Mouse (Mus musculus) ES-Bruce4 (cell line): ENCODE measurements at regions not wholly inside any gene's neighbourhood (a gene's known extent, or its start where the extent isn't known, plus 50 kb on each side); places are given as distances from the start of the nearest gene placed in this dataset.

ENCODE experiments used
- H3K27ac ChIP-seq: 2 replicates; pipeline ENCODE4 v1.5.1; 2012; ENCODE audit warnings: low read length, inconsistent platforms; ENCODE audit not compliant: insufficient read depth
- H3K27me3 ChIP-seq: 2 replicates; pipeline ENCODE4 v1.6.1; 2012; ENCODE audit warnings: mild to moderate bottlenecking, low read length, inconsistent platforms; ENCODE audit not compliant: control insufficient read depth, poor library complexity, insufficient read depth, severe bottlenecking
- H3K36me3 ChIP-seq: 2 replicates; pipeline ENCODE4 v1.6.1; 2012; ENCODE audit warnings: inconsistent platforms, mild to moderate bottlenecking, low read length, moderate library complexity; ENCODE audit not compliant: control insufficient read depth, poor library complexity, insufficient read depth, severe bottlenecking
- H3K4me1 ChIP-seq: one replicate; pipeline ENCODE4 v1.8.1; 2011; ENCODE audit warnings: low read length; ENCODE audit not compliant: control insufficient read depth, insufficient read depth
- H3K4me3 ChIP-seq: 2 replicates; pipeline ENCODE4 v1.5.1; 2011; ENCODE audit warnings: low read depth, mild to moderate bottlenecking, low read length
- H3K9ac ChIP-seq: 2 replicates; pipeline ENCODE4 v1.6.1; 2012; ENCODE audit warnings: low read depth, mild to moderate bottlenecking, inconsistent platforms; ENCODE audit not compliant: poor library complexity, severe bottlenecking
- H3K9me3 ChIP-seq: replicated peaks from 2 replicates; pipeline ENCODE4 v1.6.1; 2012; ENCODE audit warnings: mild to moderate bottlenecking, low read length, inconsistent platforms; ENCODE audit not compliant: control insufficient read depth, poor library complexity, insufficient read depth, severe bottlenecking
- CTCF ChIP-seq: IDR thresholded peaks from one replicate; pipeline ENCODE4 v1.8.1; 2011; ENCODE audit warnings: low read depth, low read length
- EP300 ChIP-seq: IDR thresholded peaks from 2 replicates; pipeline ENCODE4 v1.6.1; 2011; ENCODE audit warnings: low read depth, low read length; ENCODE audit not compliant: insufficient read depth
- POLR2A ChIP-seq: IDR thresholded peaks from one replicate; pipeline ENCODE4 v1.8.1; 2011; ENCODE audit warnings: low read length; ENCODE audit not compliant: insufficient read depth

DNA sequence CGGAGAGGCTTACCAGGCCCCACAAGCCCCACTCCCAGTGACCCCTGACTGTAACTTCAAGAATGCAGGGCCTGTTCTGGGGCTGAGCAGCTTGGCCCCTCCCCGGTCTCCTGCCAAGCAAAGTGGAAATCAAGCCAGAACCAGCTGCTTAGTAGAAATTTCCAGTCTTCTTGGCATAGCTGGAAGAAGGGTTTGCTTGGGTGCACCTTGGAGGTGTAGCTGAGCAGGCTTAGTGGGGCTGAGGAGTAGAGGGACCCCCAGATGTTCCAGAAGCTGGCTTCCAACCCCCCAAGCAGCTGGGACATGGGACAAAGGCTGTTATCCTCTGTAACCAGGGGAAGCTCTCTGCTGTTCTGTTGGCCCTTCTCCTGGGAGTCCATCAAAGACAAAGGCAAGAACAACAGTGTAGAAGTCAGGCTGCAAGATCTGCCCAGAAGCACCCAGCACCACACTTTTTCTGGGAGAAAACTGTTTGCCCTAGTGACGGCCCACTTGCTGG, 94.0 kb downstream of the 1700001O22Rik start:
- no peak overlapping the region for H3K27ac ChIP-seq
- H3K4me3 ChIP-seq, result no peak overlapping the region
- no peak for TF ChIP-seq EP300
- TF ChIP-seq POLR2A, result no peak
- no peak for TF ChIP-seq CTCF
- H3K9ac ChIP-seq, result no peak overlapping the region
- peaks cover 10% of the 10 kb centered on the region for H3K4me1 ChIP-seq
- no peaks in the 10 kb centered on the region for H3K9me3 ChIP-seq
- no peaks in the 10 kb centered on the region for H3K27me3 ChIP-seq
- H3K36me3 ChIP-seq, result no peaks in the 10 kb centered on the region

DNA sequence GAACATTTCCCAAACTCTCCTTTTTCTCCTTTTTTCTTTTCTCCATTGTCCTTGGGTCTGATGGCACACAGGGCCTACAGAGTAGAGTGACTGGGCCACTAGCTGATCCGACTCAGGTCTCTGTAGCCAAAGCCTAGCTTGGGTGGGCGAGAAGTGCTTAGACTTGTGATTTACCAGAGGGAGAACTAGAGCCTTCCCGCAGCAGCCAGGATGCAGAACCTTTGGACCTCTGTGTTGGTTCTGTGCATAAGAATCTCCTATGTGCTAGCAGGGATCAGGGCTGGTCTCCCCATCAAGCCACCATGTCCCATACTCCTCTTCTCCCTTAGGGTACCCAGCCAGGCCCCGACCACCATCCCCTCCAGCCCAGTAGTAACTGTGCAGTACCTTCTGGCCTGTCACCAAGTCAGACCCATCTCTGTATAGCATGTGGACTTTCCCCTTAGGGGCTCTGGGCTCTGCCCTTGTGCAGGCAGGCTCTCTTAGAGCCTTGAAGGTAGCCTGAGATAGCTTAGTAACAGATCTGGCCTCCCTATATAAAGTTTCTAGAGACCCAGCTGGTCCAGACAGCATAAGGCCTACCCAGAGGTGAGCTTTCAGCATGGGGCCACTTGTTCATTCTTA, 94.6 kb downstream of the 1700001O22Rik start:
- peaks cover 10% of the 10 kb centered on the region for H3K4me1 ChIP-seq
- TF ChIP-seq CTCF, result no peak
- TF ChIP-seq EP300, result no peak
- no peak for TF ChIP-seq POLR2A
- H3K27me3 ChIP-seq, result no peaks in the 10 kb centered on the region
- H3K27ac ChIP-seq, result peak overlapping the region; percentile 84
- H3K4me3 ChIP-seq, result no peak overlapping the region
- H3K9me3 ChIP-seq, result no peaks in the 10 kb centered on the region
- H3K9ac ChIP-seq, result peak overlapping the region; percentile 71
- no peaks in the 10 kb centered on the region for H3K36me3 ChIP-seq

DNA sequence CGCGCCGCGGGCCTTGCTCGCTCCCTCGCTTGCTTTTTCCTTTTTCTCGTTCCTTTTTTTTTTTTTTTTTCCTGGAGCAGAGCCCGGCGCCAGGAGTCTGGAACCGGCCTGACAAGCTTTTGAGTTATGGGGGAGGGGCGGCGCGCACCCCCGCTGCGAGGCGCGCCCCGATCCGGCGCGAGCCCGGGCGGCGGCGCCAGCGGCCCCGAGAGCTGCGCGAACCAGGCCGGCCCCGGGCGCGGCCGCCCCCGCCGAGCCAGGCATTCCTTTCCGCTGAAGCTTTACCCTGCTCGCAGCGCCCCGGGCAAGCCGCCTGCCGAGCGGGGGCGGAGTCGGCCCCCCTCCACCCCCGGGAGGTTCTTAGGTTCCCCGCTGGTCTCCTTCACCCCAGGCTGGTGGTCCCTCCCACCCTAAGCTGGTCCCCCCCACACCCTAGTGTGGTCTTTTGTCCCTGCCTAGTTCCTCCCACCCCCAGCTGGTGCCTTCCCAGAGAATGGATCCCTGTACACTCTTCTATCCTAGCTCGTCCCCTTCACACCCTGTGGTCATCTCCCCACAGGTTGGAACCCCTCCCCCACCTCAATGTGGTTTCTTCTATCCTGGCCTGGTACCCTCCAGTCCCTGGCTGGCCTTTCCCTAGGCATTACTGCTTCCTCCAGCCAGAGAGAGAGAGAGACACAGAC, 95.3 kb downstream of the 1700001O22Rik start:
- H3K9ac ChIP-seq, result peak overlapping the region; percentile 71
- TF ChIP-seq EP300, result peak; percentile 82
- TF ChIP-seq CTCF, result no peak
- H3K27me3 ChIP-seq, result no peaks in the 10 kb centered on the region
- peaks cover 10% of the 10 kb centered on the region for H3K4me1 ChIP-seq
- no peaks in the 10 kb centered on the region for H3K36me3 ChIP-seq
- H3K9me3 ChIP-seq, result no peaks in the 10 kb centered on the region
- peak overlapping the region; percentile 84 for H3K27ac ChIP-seq
- peak overlapping the region; percentile 46 for H3K4me3 ChIP-seq

DNA sequence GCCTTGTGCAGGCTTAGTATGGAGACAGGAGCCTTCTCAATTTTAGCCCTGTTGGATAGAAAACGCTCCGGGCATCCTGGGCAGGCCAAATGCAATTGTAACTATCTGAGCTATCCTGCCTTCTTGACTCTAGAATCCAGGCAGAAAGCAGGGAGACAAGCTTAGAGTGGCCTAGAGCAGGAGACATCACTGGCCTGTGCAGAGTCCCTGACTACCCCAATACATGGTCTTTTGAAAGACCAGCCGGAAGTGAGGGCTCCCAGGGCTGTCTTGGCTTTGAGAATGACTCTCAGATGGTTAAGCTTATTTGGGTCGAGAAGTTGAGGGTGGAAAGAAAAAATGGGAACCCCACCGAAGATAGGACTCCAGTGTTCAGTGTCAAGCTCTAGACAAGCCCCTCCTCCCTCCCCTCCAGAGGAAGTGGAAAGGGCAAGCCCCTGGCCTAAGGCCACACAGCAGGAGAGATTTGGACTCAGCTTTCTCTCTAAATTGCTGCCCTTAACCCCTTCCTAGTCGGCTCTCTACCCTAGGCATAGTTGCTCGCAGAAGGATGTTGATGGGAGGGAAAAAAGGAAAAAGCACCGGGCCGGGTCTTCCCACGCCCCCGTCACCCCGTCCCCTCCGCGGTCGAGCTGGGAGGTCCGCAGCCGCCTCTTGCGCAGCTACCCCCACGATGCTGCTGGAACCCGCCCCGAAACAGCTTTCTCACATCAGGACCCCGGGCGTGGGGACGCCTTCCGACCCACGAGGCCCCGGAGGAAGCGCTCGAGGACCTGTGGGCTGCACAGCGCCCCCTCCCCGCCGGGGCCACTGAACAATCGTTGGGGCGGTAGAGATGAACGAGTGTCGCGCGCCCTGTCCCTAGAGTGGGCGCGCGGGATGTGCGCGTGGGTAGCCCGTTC, 96.1 kb downstream of the 1700001O22Rik start:
- Histone ChIP-seq H3K27ac (peak overlapping the region; percentile 69), H3K4me3 (peak overlapping the region; percentile 46), H3K9ac (peak overlapping the region; percentile 71), H3K36me3 (no peaks in the 10 kb centered on the region), H3K27me3 (no peaks in the 10 kb centered on the region), H3K4me1 (peaks cover 10% of the 10 kb centered on the region), H3K9me3 (no peaks in the 10 kb centered on the region)
- peak; percentile 81 for TF ChIP-seq EP300
- no peak for TF ChIP-seq POLR2A

DNA sequence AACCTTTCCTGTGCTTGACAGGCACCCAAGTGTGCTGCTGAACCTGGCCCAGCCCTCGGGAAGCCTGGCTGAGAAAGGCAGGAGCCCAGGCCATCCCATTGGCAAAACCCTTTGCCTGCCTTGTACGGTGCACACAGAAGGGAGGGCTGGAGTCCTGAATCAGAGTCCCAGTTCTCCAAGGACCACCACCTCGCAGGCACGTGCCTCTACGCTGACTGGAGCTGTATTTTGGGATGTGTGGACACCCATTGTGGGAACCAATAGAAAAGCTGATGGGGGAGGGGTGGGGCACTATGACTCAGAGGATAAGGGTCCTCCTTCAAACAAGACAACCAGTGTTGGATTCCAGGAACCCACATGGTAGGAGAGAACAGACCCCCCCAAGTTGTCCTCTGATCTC, 97.4 kb downstream of the 1700001O22Rik start:
- TF ChIP-seq CTCF (no peak), POLR2A (no peak), EP300 (no peak)
- Histone ChIP-seq H3K36me3 (no peaks in the 10 kb centered on the region), H3K9me3 (no peaks in the 10 kb centered on the region), H3K27me3 (no peaks in the 10 kb centered on the region), H3K4me1 (peaks cover 10% of the 10 kb centered on the region), H3K27ac (no peak overlapping the region), H3K9ac (no peak overlapping the region), H3K4me3 (no peak overlapping the region)
